Mouse (Mus musculus): Measurements from ENCODE around the gene Hist1h3e.

Hist1h3e gene

DNA sequence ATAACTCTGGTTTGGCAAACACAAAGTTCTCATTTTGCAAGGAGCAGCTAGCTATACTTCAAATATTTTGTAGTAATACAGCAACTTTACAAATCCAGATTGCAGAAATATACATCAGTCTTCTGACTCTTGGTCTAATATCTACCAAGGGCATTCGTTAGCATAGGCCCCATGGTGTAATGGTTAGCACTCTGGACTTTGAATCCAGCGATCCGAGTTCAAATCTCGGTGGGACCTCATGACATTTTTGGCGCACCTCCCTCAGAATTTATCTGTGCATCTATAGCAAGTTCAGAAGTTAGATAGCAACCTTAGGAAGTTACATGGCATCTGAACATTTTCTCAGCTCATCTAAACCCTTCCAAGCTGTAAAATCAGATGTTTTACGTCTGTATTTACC, 43.3 kb downstream of the Hist1h3e start:
- DNase-seq (ENCODE audit: low spot score in 2 of 2), result peak; percentile 90

DNA sequence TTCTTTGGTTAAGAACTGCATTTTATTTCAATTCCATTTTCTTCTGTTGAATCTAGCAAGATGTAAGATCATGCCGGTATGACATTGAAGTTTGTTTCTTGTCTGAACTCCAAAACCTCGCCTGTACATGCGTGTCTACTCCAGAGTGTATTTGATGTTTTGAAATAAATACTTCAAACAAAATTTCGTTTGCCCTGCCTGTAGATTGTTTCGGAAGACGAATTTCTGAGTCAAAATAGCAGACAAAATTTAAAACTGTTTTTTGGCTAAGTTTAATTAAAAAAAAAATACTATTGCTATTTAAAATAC, 43.9 kb downstream of the Hist1h3e start:
- no peak for DNase-seq (ENCODE audit: low spot score in 2 of 2)

DNA sequence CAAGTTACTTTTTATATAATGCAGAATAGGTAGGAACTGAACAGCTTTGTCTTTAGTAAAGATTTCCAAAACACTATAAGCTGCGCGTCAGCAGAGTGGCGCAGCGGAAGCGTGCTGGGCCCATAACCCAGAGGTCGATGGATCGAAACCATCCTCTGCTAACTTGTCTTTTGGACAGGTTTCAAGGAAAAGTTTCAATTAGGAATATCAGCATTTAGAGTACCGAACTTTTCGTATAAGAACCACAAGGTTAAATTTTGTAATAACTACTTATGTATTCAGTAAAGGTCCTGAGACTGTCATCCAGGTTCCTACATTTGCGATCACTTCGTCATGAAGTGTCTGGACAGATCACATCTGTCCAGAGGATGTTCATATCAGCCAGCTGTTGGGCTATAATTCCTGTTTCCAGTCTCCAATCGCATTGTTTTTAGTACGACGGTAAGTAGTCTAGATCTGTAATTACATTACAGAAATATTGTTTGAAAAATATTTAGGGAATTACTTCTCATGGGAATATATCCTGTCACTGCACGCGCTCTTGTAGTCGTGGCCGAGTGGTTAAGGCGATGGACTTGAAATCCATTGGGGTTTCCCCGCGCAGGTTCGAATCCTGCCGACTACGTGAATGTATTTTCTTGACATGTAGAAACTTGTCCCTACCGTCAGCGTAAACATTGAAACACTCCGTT, 44.4 kb downstream of the Hist1h3e start:
- peak; percentile 94 for DNase-seq (ENCODE audit: low spot score in 2 of 2)

DNA sequence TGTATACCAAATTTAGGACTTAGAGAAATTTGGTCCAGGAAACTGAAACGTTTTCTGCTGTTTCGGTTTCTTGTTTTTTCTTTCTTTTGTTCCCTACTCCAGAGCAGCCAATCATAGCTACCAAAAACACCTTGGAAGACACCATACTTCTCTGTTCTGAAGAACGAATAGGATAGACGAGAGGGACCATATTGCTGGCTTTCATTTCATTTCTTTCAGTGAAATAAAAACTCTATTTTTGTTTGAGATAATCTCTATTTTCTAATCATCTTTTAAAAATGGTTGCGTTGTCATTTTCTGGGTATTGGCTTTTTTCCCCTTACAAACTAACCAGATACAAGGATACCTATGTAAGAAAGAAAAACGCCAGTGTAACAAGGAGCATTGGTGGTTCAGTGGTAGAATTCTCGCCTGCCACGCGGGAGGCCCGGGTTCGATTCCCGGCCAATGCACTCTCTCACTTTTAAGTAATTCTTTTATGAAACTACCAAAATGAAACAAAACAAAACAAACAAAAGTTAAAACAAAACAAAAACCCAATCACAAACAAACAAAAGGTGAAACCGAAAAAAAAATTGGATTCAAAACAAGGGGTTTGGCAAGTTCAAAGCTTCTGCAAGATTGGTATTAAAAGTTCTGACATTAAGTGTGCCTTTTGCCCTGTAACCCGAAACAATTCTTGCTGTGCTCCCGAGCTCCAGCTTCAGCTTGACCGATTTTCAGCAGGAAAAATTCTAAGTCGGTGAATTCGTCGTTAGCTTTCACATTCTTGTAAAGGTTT, 45.2 kb downstream of the Hist1h3e start:
- peak; percentile 75 to 82 for DNase-seq (ENCODE audit: low spot score in 2 of 2)

DNA sequence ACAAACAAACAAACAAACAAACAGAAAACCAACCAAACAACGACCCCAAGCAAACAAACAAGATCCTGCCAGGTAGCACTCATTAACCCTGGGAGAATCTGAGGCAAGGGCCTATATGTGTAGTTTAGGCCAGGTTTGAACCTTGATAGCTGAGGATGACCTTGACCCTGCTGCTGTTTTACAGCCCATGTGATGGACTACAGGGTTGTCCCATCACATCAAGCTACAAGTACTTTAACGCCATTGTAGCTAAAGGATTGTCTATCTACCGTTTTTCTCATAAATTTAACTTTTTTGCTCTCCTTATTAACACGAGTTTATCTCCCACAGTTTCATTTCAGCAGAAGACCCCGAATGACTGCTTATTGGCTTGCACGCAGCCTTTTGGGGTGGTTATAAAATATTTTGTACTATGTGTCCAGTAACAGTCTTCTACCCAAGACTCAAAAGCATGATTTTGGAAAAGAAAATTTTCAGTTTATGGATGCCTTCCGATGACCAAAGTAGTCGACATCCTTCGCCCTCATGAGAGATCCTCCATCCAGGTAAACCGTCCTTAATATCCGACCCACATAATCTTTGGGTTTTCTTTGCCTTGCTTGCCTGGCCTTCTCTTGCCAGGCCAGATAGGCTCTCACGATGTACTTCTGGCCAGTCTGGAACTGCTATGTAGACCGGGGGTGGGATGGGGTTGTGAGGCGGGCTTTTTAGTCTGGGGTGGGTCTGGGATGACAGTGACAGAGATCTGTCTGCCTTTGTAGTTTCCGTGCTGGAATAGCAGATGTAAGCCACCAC, 46.1 kb downstream of the Hist1h3e start:
- no peak for DNase-seq (ENCODE audit: low spot score in 2 of 2)

DNA sequence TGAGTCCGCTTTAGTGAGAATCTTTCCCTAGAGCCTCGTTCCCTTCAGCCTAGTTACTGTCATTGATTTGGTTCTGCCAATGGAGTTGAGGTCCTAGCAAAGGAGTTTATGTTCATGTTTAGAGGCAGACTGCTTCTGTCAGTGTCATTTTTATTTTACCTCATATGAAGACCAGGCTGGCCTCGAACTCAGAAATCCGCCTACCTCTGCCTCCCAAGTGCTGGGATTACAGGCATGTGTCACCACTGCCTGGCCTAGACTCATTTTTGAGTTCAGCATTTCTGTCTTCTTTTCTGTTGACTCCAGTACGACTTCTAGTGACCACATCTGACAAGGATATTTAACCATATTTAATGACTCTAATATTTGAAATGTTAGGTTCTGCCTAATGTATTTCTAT, 46.9 kb downstream of the Hist1h3e start:
- no peak for DNase-seq (ENCODE audit: low spot score in 2 of 2)

DNA sequence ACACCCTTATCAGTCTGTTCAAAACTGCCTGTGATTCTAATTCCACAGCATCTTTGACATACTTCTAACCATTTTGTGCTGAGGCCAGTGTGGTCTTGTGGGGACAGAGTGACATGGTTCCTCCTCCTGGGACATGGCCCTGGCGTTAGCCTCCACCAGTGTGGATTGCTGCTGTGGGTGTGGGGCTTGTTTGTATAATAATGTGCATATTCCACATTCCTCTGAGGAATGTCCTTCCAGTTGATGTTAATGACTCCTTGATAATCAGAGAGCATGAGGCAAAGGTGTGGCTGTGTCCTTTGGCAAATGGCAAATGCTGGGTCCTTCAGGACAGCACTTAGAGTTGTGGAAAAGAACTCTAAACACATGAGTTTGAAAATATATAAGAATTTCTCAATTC, 48.7 kb downstream of the Hist1h3e start:
- DNase-seq (ENCODE audit: low spot score in 2 of 2), result no peak

All from natural killer cell, adult 2 months (primary cell).